Mouse (Mus musculus) heart, postnatal 14 days (tissue): ENCODE measurements around the gene Fam114a2. TPM values are rescaled to one million over a fixed set of nuclear protein-coding genes. Genes with fewer than 3 reads are reported as not detected.
"Not testable (repeated sequence)": the region's sequence is repeated elsewhere in the genome, so short reads cannot be mapped to it uniquely, and the experiment has no call there.

Experiments
- DNase-seq, 2 experiments: peaks; one replicate each; pipeline ENCODE4 v3.0.0; 2021 to 2022
- intact Hi-C: fragments of 180-260 bp; cut with DNase I; formaldehyde crosslinking; loops from one replicate; pipeline ENCODE4 v1.15.1; 2025
- long read RNA-seq, 2 experiments: library from polyadenylated mRNA; stranded (forward); transcript quantifications; one replicate each; pipeline ENCODE4 v2.0.0; 2021
- total RNA-seq, 2 experiments: library from RNA; stranded (reverse); gene quantifications; 2 replicates each; pipeline ENCODE4 v1.2.3; 2021

Gene Fam114a2
- total RNA-seq: 10 to 100 TPM; 41.5 to 42.8 TPM
- long read RNA-seq, experiment 1, transcript Fam114a2-201 (14 exons, 2,557 nt): major isoform, 22 of 117 reads
- long read RNA-seq, experiment 1, partial matches to known transcripts: 3 of 117 reads
- long read RNA-seq, experiment 1, other reads (novel, unspliced or antisense): 91 of 117 reads
- long read RNA-seq, experiment 2, transcript Fam114a2-201 (14 exons, 2,557 nt): major isoform, 27 of 128 reads
- long read RNA-seq, experiment 2, partial matches to known transcripts: 5 of 128 reads
- long read RNA-seq, experiment 2, other reads (novel, unspliced or antisense): 94 of 128 reads

GRCm38 (mm10) chr11:57518091-57518750 lies at the start of gene Fam114a2, which contains the start of gene Mfap3:
Gene Fam114a2, minus strand, starts transcription at chr11:57518617.
Gene Mfap3, plus strand, starts transcription at chr11:57518664.
- peak; percentile 93 to 96 for DNase-seq
- intact Hi-C loops: no loop called here

GRCm38 (mm10) chr11:57566091-57567035 lies 47.9 kb upstream of the Fam114a2 start:
- intact Hi-C loops: no loop called here

GRCm38 (mm10) chr11:57564564-57564963 lies 46.1 kb upstream of the Fam114a2 start:
- intact Hi-C loops: no loop called here
- no peak for DNase-seq

More at GRCm38 (mm10) chr11:57566091-57567035, 47.9 kb upstream of the Fam114a2 start:
- no peak for DNase-seq

- DNase-seq, intact Hi-C loops: not testable (repeated sequence)
These were observed 39.5 kb upstream of the Fam114a2 start for GRCm38 (mm10) chr11:57557936-57558335.

- DNase-seq: no peak
- intact Hi-C loops: no loop called here
These were observed 34.8 kb upstream of the Fam114a2 start for GRCm38 (mm10) chr11:57553015-57553780.

- DNase-seq: no peak
- intact Hi-C loops: no loop called here
These were observed 32.6 kb upstream of the Fam114a2 start for GRCm38 (mm10) chr11:57551016-57551415.

GRCm38 (mm10) chr11:57550230-57550629 lies 31.8 kb upstream of the Fam114a2 start:
- intact Hi-C loops: no loop called here
- no peak for DNase-seq

GRCm38 (mm10) chr11:57548618-57549550 lies 30.5 kb upstream of the Fam114a2 start:
- DNase-seq: peak; percentile 85 to 91
- intact Hi-C loops: loop anchor here (1.0 to 5.0 kb wide), 4 partner anchors 68 to 383 kb away; no protein-coding TSS in a partner anchor

- DNase-seq: no peak
- intact Hi-C loops: no loop called here
These were observed 22.3 kb upstream of the Fam114a2 start for GRCm38 (mm10) chr11:57540681-57541080.

- no peak for DNase-seq
- intact Hi-C loops: no loop called here
These were observed 21.5 kb upstream of the Fam114a2 start for GRCm38 (mm10) chr11:57539841-57540418.

GRCm38 (mm10) chr11:57535912-57536311 lies 17.5 kb upstream of the Fam114a2 start:
- intact Hi-C loops: no loop called here
- DNase-seq: no peak

- intact Hi-C loops: no loop called here
- DNase-seq: no peak
These were observed 13.9 kb upstream of the Fam114a2 start for GRCm38 (mm10) chr11:57532306-57532705.

GRCm38 (mm10) chr11:57531300-57531950 lies 13.0 kb upstream of the Fam114a2 start:
- intact Hi-C loops: no loop called here
- DNase-seq: no peak

GRCm38 (mm10) chr11:57529111-57529510 lies 10.7 kb upstream of the Fam114a2 start:
- no peak for DNase-seq
- intact Hi-C loops: no loop called here

GRCm38 (mm10) chr11:57527506-57527905 lies 9.1 kb upstream of the Fam114a2 start:
- intact Hi-C loops: no loop called here
- no peak for DNase-seq

GRCm38 (mm10) chr11:57525900-57526299 lies 7.5 kb upstream of the Fam114a2 start:
- intact Hi-C loops: no loop called here
- DNase-seq: no peak

- intact Hi-C loops: no loop called here
- DNase-seq: no peak
These were observed 6.2 kb upstream of the Fam114a2 start for GRCm38 (mm10) chr11:57524597-57524996.

GRCm38 (mm10) chr11:57523418-57523817 lies 5.0 kb upstream of the Fam114a2 start:
- intact Hi-C loops: no loop called here
- DNase-seq: no peak
